Mouse (Mus musculus) v-Abl transformed pro-B cells (cell line): ENCODE measurements around the gene Olfr1493-ps1.

Source experiments
- in situ Hi-C, 2 experiments: fragments of 400-800 bp; cut with MboI; formaldehyde crosslinking; loops; one replicate each; pipeline ENCODE4 v1.15.1; 2025; ENCODE audit not compliant: unreplicated experiment in 2 of 2

Olfr1493-ps1 gene

GRCm38 (mm10) chr19:13722978-13723377 is at the start of gene Olfr1493-ps1:
Gene Olfr1493-ps1 (plus strand): TSS chr19:13723278.
- in situ Hi-C loops = no loop called here

GRCm38 (mm10) chr19:13696968-13697367 is 26.1 kb upstream of the Olfr1493-ps1 start, which contains the start of gene Olfr1491:
Gene Olfr1491 (plus strand): TSS chr19:13697268.
- in situ Hi-C loops = no loop called here

GRCm38 (mm10) chr19:13739428-13739827 is 16.4 kb downstream of the Olfr1493-ps1 start, which contains the start of gene Olfr1494:
Gene Olfr1494 (plus strand): TSS chr19:13739728.
- in situ Hi-C loops = no loop called here

- in situ Hi-C loops = no loop called here
These were observed 26.3 kb downstream of the Olfr1493-ps1 start for GRCm38 (mm10) chr19:13749366-13749765.

- in situ Hi-C loops = no loop called here
These were observed 41.2 kb downstream of the Olfr1493-ps1 start, which contains the start of gene Olfr1495 for GRCm38 (mm10) chr19:13764306-13764705. Gene Olfr1495 (plus strand): TSS chr19:13764606.

- in situ Hi-C loops = no loop called here
These were observed 45.6 kb downstream of the Olfr1493-ps1 start for GRCm38 (mm10) chr19:13768565-13769276.

GRCm38 (mm10) chr19:13777578-13777977 is 54.5 kb downstream of the Olfr1493-ps1 start, which contains the start of gene Olfr1496:
Gene Olfr1496 (plus strand): TSS chr19:13777878.
- in situ Hi-C loops = no loop called here
